Mouse (Mus musculus): ENCODE results near the gene Vps16. TPM values are rescaled to one million over a fixed set of nuclear protein-coding genes. Genes with fewer than 3 reads are reported as not detected.
A peak's percentile ranks its signal among the peaks of the same experiment; 100 is the strongest.

Gene Vps16
- polyA plus RNA-seq, 1 experiment = 124 TPM

GRCm38 (mm10) chr2:130475764-130476163 lies 51.6 kb downstream of the Vps16 start:
- Histone ChIP-seq H3K4me3 (ENCODE audit: insufficient read depth, low read length) (no peak overlapping the region), H3K4me1 (ENCODE audit: control insufficient read depth, insufficient read depth, low read length) (peaks cover 50% of the 10 kb centered on the region), H3K27ac (ENCODE audit: insufficient read depth, low read depth, low read length) (no peak overlapping the region)
- no peak for TF ChIP-seq POLR2A (IDR thresholded peaks at IDR 0.05; ENCODE audit: borderline replicate concordance, low read depth, low read length)

GRCm38 (mm10) chr2:130476666-130477297 lies 52.6 kb downstream of the Vps16 start:
- H3K4me3 ChIP-seq (ENCODE audit: insufficient read depth, low read length) = no peak overlapping the region
- peak overlapping the region; percentile 12 for H3K27ac ChIP-seq (ENCODE audit: insufficient read depth, low read depth, low read length)
- H3K4me1 ChIP-seq (ENCODE audit: control insufficient read depth, insufficient read depth, low read length) = peaks cover 49% of the 10 kb centered on the region
- no peak for TF ChIP-seq POLR2A (IDR thresholded peaks at IDR 0.05; ENCODE audit: borderline replicate concordance, low read depth, low read length)
- TF ChIP-seq CTCF (IDR thresholded peaks at IDR 0.05; ENCODE audit: low read depth, low read length) = no peak

- H3K4me3 ChIP-seq (ENCODE audit: insufficient read depth, low read length) = no peak overlapping the region
- H3K4me1 ChIP-seq (ENCODE audit: control insufficient read depth, insufficient read depth, low read length) = peaks cover 43% of the 10 kb centered on the region
- no peak for TF ChIP-seq CTCF (IDR thresholded peaks at IDR 0.05; ENCODE audit: low read depth, low read length)
- no peak for TF ChIP-seq POLR2A (IDR thresholded peaks at IDR 0.05; ENCODE audit: borderline replicate concordance, low read depth, low read length)
- no peak overlapping the region for H3K27ac ChIP-seq (ENCODE audit: insufficient read depth, low read depth, low read length)
Observed at GRCm38 (mm10) chr2:130482177-130482576, 58.0 kb downstream of the Vps16 start.

- peaks cover 43% of the 10 kb centered on the region for H3K4me1 ChIP-seq (ENCODE audit: control insufficient read depth, insufficient read depth, low read length)
- H3K27ac ChIP-seq (ENCODE audit: insufficient read depth, low read depth, low read length) = no peak overlapping the region
- no peak overlapping the region for H3K4me3 ChIP-seq (ENCODE audit: insufficient read depth, low read length)
- no peak for TF ChIP-seq CTCF (IDR thresholded peaks at IDR 0.05; ENCODE audit: low read depth, low read length)
- no peak for TF ChIP-seq POLR2A (IDR thresholded peaks at IDR 0.05; ENCODE audit: borderline replicate concordance, low read depth, low read length)
Observed at GRCm38 (mm10) chr2:130482700-130483099, 58.6 kb downstream of the Vps16 start.

- TF ChIP-seq CTCF (IDR thresholded peaks at IDR 0.05; ENCODE audit: low read depth, low read length) (no peak), POLR2A (IDR thresholded peaks at IDR 0.05; ENCODE audit: borderline replicate concordance, low read depth, low read length) (no peak)
- Histone ChIP-seq H3K4me3 (ENCODE audit: insufficient read depth, low read length) (no peak overlapping the region), H3K4me1 (ENCODE audit: control insufficient read depth, insufficient read depth, low read length) (peaks cover 50% of the 10 kb centered on the region), H3K27ac (ENCODE audit: insufficient read depth, low read depth, low read length) (no peak overlapping the region)
Observed at GRCm38 (mm10) chr2:130484206-130484605, 60.1 kb downstream of the Vps16 start.

GRCm38 (mm10) chr2:130488002-130488401 lies 63.9 kb downstream of the Vps16 start:
- TF ChIP-seq CTCF (IDR thresholded peaks at IDR 0.05; ENCODE audit: low read depth, low read length) (no peak), POLR2A (IDR thresholded peaks at IDR 0.05; ENCODE audit: borderline replicate concordance, low read depth, low read length) (no peak)
- H3K4me3 ChIP-seq (ENCODE audit: insufficient read depth, low read length) = no peak overlapping the region
- peak overlapping the region; percentile 91 for H3K27ac ChIP-seq (ENCODE audit: insufficient read depth, low read depth, low read length)
- H3K4me1 ChIP-seq (ENCODE audit: control insufficient read depth, insufficient read depth, low read length) = peaks cover 50% of the 10 kb centered on the region

GRCm38 (mm10) chr2:130488600-130488999 lies 64.5 kb downstream of the Vps16 start:
- no peak for TF ChIP-seq POLR2A (IDR thresholded peaks at IDR 0.05; ENCODE audit: borderline replicate concordance, low read depth, low read length)
- H3K4me3 ChIP-seq (ENCODE audit: insufficient read depth, low read length) = no peak overlapping the region
- H3K27ac ChIP-seq (ENCODE audit: insufficient read depth, low read depth, low read length) = peak overlapping the region; percentile 91
- H3K4me1 ChIP-seq (ENCODE audit: control insufficient read depth, insufficient read depth, low read length) = peaks cover 48% of the 10 kb centered on the region

- Histone ChIP-seq H3K4me3 (ENCODE audit: insufficient read depth, low read length) (peak overlapping the region; percentile 17), H3K4me1 (ENCODE audit: control insufficient read depth, insufficient read depth, low read length) (peaks cover 62% of the 10 kb centered on the region), H3K27ac (ENCODE audit: insufficient read depth, low read depth, low read length) (peak overlapping the region; percentile 97)
- TF ChIP-seq CTCF (IDR thresholded peaks at IDR 0.05; ENCODE audit: low read depth, low read length) = no peak
- TF ChIP-seq POLR2A (IDR thresholded peaks at IDR 0.05; ENCODE audit: borderline replicate concordance, low read depth, low read length) = no peak
Observed at GRCm38 (mm10) chr2:130491162-130491561, 67.0 kb downstream of the Vps16 start.

- peak overlapping the region; percentile 97 for H3K27ac ChIP-seq (ENCODE audit: insufficient read depth, low read depth, low read length)
- no peak for TF ChIP-seq POLR2A (IDR thresholded peaks at IDR 0.05; ENCODE audit: borderline replicate concordance, low read depth, low read length)
- peaks cover 61% of the 10 kb centered on the region for H3K4me1 ChIP-seq (ENCODE audit: control insufficient read depth, insufficient read depth, low read length)
- no peak overlapping the region for H3K4me3 ChIP-seq (ENCODE audit: insufficient read depth, low read length)
Observed at GRCm38 (mm10) chr2:130491587-130491986, 67.4 kb downstream of the Vps16 start.

Other genes starting within 250 kb of the Vps16 start
- gene Snrpb, start 244.9 kb upstream of the Vps16 start, polyA plus RNA-seq (2012; ENCODE audit: insufficient read depth, insufficient read length, missing spikeins) = 154 and 166 TPM in 2 replicates
- not detected in 2 replicates for gene Tmc2, start 229.1 kb upstream of the Vps16 start, polyA plus RNA-seq (2012; ENCODE audit: insufficient read depth, insufficient read length, missing spikeins)
- gene Nop56, start 149.9 kb upstream of the Vps16 start, polyA plus RNA-seq (2012; ENCODE audit: insufficient read depth, insufficient read length, missing spikeins) = 46.4 and 51.8 TPM in 2 replicates
- 162 and 179 TPM in 2 replicates for gene Idh3b, start 139.8 kb upstream of the Vps16 start, polyA plus RNA-seq (2012; ENCODE audit: insufficient read depth, insufficient read length, missing spikeins)
- not detected in 2 replicates for gene Ebf4, start 129.2 kb upstream of the Vps16 start, polyA plus RNA-seq (2012; ENCODE audit: insufficient read depth, insufficient read length, missing spikeins)
- gene Cpxm1, start 26.8 kb upstream of the Vps16 start, polyA plus RNA-seq (2012; ENCODE audit: insufficient read depth, insufficient read length, missing spikeins) = 0.33 TPM in 1 of 2 replicates, not detected in the other
- gene Gm28372, start 19.1 kb upstream of the Vps16 start, polyA plus RNA-seq (2012; ENCODE audit: insufficient read depth, insufficient read length, missing spikeins) = not detected in 2 replicates
- not detected in 2 replicates for gene 1700020A23Rik, start 19.1 kb upstream of the Vps16 start, polyA plus RNA-seq (2012; ENCODE audit: insufficient read depth, insufficient read length, missing spikeins)
- not detected in 2 replicates for gene Tmem239, start 17.9 kb upstream of the Vps16 start, polyA plus RNA-seq (2012; ENCODE audit: insufficient read depth, insufficient read length, missing spikeins)
- 14.1 and 15.7 TPM in 2 replicates for gene Pced1a, start 362 bp downstream of the Vps16 start, polyA plus RNA-seq (2012; ENCODE audit: insufficient read depth, insufficient read length, missing spikeins)
- gene Ptpra, start 25.9 kb downstream of the Vps16 start, polyA plus RNA-seq (2012; ENCODE audit: insufficient read depth, insufficient read length, missing spikeins) = 195 and 229 TPM in 2 replicates
- gene Mrps26, start 139.4 kb downstream of the Vps16 start, polyA plus RNA-seq (2012; ENCODE audit: insufficient read depth, insufficient read length, missing spikeins) = 28.3 and 30.0 TPM in 2 replicates
- gene Oxt, start 151.8 kb downstream of the Vps16 start, polyA plus RNA-seq (2012; ENCODE audit: insufficient read depth, insufficient read length, missing spikeins) = not detected in 2 replicates
- gene Avp, start 158.2 kb downstream of the Vps16 start, polyA plus RNA-seq (2012; ENCODE audit: insufficient read depth, insufficient read length, missing spikeins) = not detected in 2 replicates
- 4.4 and 6.1 TPM in 2 replicates for gene Fastkd5, start 205.7 kb downstream of the Vps16 start, polyA plus RNA-seq (2012; ENCODE audit: insufficient read depth, insufficient read length, missing spikeins)
- 5.0 and 6.1 TPM in 2 replicates for gene Ubox5, start 205.7 kb downstream of the Vps16 start, polyA plus RNA-seq (2012; ENCODE audit: insufficient read depth, insufficient read length, missing spikeins)
- 2.8 and 3.3 TPM in 2 replicates for gene Lzts3, start 218.5 kb downstream of the Vps16 start, polyA plus RNA-seq (2012; ENCODE audit: insufficient read depth, insufficient read length, missing spikeins)
- gene Ddrgk1, start 240.3 kb downstream of the Vps16 start, polyA plus RNA-seq (2012; ENCODE audit: insufficient read depth, insufficient read length, missing spikeins) = 115 and 134 TPM in 2 replicates
- 22.7 and 23.7 TPM in 2 replicates for gene Itpa, start 243.3 kb downstream of the Vps16 start, polyA plus RNA-seq (2012; ENCODE audit: insufficient read depth, insufficient read length, missing spikeins)